Mouse (Mus musculus) forebrain, embryonic 13.5 days (tissue): ENCODE results near the gene Gsdma2. TPM values are rescaled to one million over a fixed set of nuclear protein-coding genes. Genes with fewer than 3 reads are reported as not detected.
A peak's percentile ranks its signal among the peaks of the same experiment; 100 is the strongest.
"Not testable (repeated sequence)": the region's sequence is repeated elsewhere in the genome, so short reads cannot be mapped to it uniquely, and the experiment has no call there.

ENCODE experiments used
- ATAC-seq: fragments of 200-750 bp; cut with Nextera tagmentation; 2 replicates; pipeline ENCODE4 v1.8.0; 2017
- H3K27ac ChIP-seq: fragments of 300-500 bp; sonication (generic); 2 replicates; pipeline ENCODE4 v1.5.1; 2015; ENCODE audit warnings: inconsistent platforms, mild to moderate bottlenecking, moderate library complexity
- H3K27me3 ChIP-seq: fragments of 300-500 bp; sonication (generic); 2 replicates; pipeline ENCODE4 v1.6.1; 2015; ENCODE audit warnings: mild to moderate bottlenecking, inconsistent platforms
- H3K36me3 ChIP-seq: fragments of 300-500 bp; sonication (generic); 2 replicates; pipeline ENCODE4 v1.6.1; 2015; ENCODE audit warnings: mild to moderate bottlenecking, inconsistent platforms; ENCODE audit not compliant: poor library complexity, severe bottlenecking
- H3K4me1 ChIP-seq: fragments of 300-500 bp; sonication (generic); 2 replicates; pipeline ENCODE4 v1.6.1; 2015; ENCODE audit warnings: inconsistent platforms
- H3K4me2 ChIP-seq: fragments of 300-500 bp; sonication (generic); 2 replicates; pipeline ENCODE4 v1.6.1; 2015; ENCODE audit warnings: inconsistent platforms, mild to moderate bottlenecking, moderate library complexity
- H3K4me3 ChIP-seq: fragments of 300-500 bp; sonication (generic); 2 replicates; pipeline ENCODE4 v1.5.1; 2015; ENCODE audit warnings: mild to moderate bottlenecking, inconsistent platforms
- H3K9ac ChIP-seq: fragments of 300-500 bp; sonication (generic); 2 replicates; pipeline ENCODE4 v1.6.1; 2015; ENCODE audit warnings: mild to moderate bottlenecking, inconsistent platforms
- H3K9me3 ChIP-seq: fragments of 300-500 bp; sonication (generic); replicated peaks from 2 replicates; pipeline ENCODE4 v1.6.1; 2016; ENCODE audit warnings: inconsistent platforms
- WGBS: fragments of 180-500 bp; shearing (Covaris S2); methylation state at CpG from one replicate; pipeline ENCODE4 v1.1.7; 2015; 5-methylcytosine and 5-hydroxymethylcytosine counted together
- polyA plus RNA-seq: library from polyadenylated mRNA; unstranded; fragments of >200 nt; fragmentation: Nextera tagmentation; extraction: Ambion mirVana; gene quantifications from 2 replicates; pipeline ENCODE4 v1.2.1, GENCODE M21; 2015

Gene Gsdma2
- polyA plus RNA-seq, 1 experiment from 2014 or later, result not detected

- H3K9ac ChIP-seq, result no peak within 1 kb of the TSS
- H3K4me1 ChIP-seq, result no peaks in the 10 kb centered on the region
- H3K4me3 ChIP-seq, result no peak within 1 kb of the TSS
- no peaks in the 10 kb centered on the region for H3K27me3 ChIP-seq
- H3K4me2 ChIP-seq, result no peak within 1 kb of the TSS
- no peak within 1 kb of the TSS for H3K27ac ChIP-seq
- no peak for ATAC-seq
- 89% methylated on average over 10 of the region's 10 CpGs for WGBS
- peaks cover 8% of the 10 kb centered on the region; the same call in 1 of the 2 replicates for H3K9me3 ChIP-seq
- no peaks in the 10 kb centered on the region for H3K36me3 ChIP-seq
Observed at GRCm38 (mm10) chr11:98625611-98626410, 20.7 kb upstream of the Gsdma2 start, which contains the start of the genes Gm12355 and Gsdma3. Gm12355 (minus strand) TSS chr11:98625661. Gsdma3 (plus strand) TSS chr11:98626360.

- no peaks in the 10 kb centered on the region for H3K4me1 ChIP-seq
- H3K9ac ChIP-seq, result no peak overlapping the region
- H3K4me3 ChIP-seq, result no peak overlapping the region
- ATAC-seq, result no peak
- no peak overlapping the region for H3K4me2 ChIP-seq
- H3K27ac ChIP-seq, result no peak overlapping the region
- no peaks in the 10 kb centered on the region for H3K27me3 ChIP-seq
- no peaks in the 10 kb centered on the region for H3K36me3 ChIP-seq
- H3K9me3 ChIP-seq, result no peaks in the 10 kb centered on the region
- 97% methylated on average over 3 of the region's 3 CpGs for WGBS
Observed at GRCm38 (mm10) chr11:98628706-98629105, 17.9 kb upstream of the Gsdma2 start.

- ATAC-seq, result no peak
- WGBS, result 87% methylated on average over 5 of the region's 5 CpGs
- Histone ChIP-seq H3K4me1 (no peaks in the 10 kb centered on the region), H3K9me3 (no peaks in the 10 kb centered on the region), H3K4me2 (no peak overlapping the region), H3K27me3 (no peaks in the 10 kb centered on the region), H3K9ac (no peak overlapping the region), H3K36me3 (no peaks in the 10 kb centered on the region), H3K27ac (no peak overlapping the region), H3K4me3 (no peak overlapping the region)
Observed at GRCm38 (mm10) chr11:98630646-98631045, 15.9 kb upstream of the Gsdma2 start.

- WGBS, result 35% methylated on average over 10 of the region's 10 CpGs
- not testable (repeated sequence) for H3K9ac ChIP-seq, H3K9me3 ChIP-seq, H3K4me2 ChIP-seq, H3K4me3 ChIP-seq, ATAC-seq, H3K27me3 ChIP-seq, H3K36me3 ChIP-seq, H3K4me1 ChIP-seq, H3K27ac ChIP-seq
Observed at GRCm38 (mm10) chr11:98635312-98635970, 11.1 kb upstream of the Gsdma2 start.

- Histone ChIP-seq H3K27me3 (no peaks in the 10 kb centered on the region), H3K9ac (no peak overlapping the region), H3K27ac (no peak overlapping the region), H3K4me3 (no peak overlapping the region), H3K4me2 (no peak overlapping the region), H3K9me3 (no peaks in the 10 kb centered on the region), H3K4me1 (no peaks in the 10 kb centered on the region), H3K36me3 (no peaks in the 10 kb centered on the region)
- WGBS, result 89% methylated on average over 1 of the region's 1 CpGs
- no peak for ATAC-seq
Observed at GRCm38 (mm10) chr11:98637501-98637900, 9.1 kb upstream of the Gsdma2 start.

GRCm38 (mm10) chr11:98640091-98640490, 6.5 kb upstream of the Gsdma2 start:
- no peaks in the 10 kb centered on the region for H3K36me3 ChIP-seq
- no peak for ATAC-seq
- H3K4me1 ChIP-seq, result no peaks in the 10 kb centered on the region
- H3K27me3 ChIP-seq, result no peaks in the 10 kb centered on the region; the same call in 1 of the 2 replicates
- no peak overlapping the region for H3K4me2 ChIP-seq
- WGBS, result 77% methylated on average over 5 of the region's 5 CpGs
- H3K4me3 ChIP-seq, result no peak overlapping the region
- no peaks in the 10 kb centered on the region for H3K9me3 ChIP-seq
- H3K9ac ChIP-seq, result no peak overlapping the region
- no peak overlapping the region for H3K27ac ChIP-seq

GRCm38 (mm10) chr11:98644757-98645156, 1.8 kb upstream of the Gsdma2 start:
- H3K27me3 ChIP-seq, result no peaks in the 10 kb centered on the region; the same call in 1 of the 2 replicates
- H3K4me3 ChIP-seq, result no peak overlapping the region
- no peaks in the 10 kb centered on the region for H3K36me3 ChIP-seq
- no peak overlapping the region for H3K4me2 ChIP-seq
- 85% methylated on average over 3 of the region's 3 CpGs for WGBS
- H3K9me3 ChIP-seq, result no peaks in the 10 kb centered on the region
- H3K4me1 ChIP-seq, result no peaks in the 10 kb centered on the region
- H3K9ac ChIP-seq, result no peak overlapping the region
- no peak for ATAC-seq
- H3K27ac ChIP-seq, result no peak overlapping the region

GRCm38 (mm10) chr11:98645946-98646345, 613 bp upstream of the Gsdma2 start:
- no peak overlapping the region for H3K4me2 ChIP-seq
- 84% methylated on average over 2 of the region's 2 CpGs for WGBS
- H3K9ac ChIP-seq, result no peak overlapping the region
- no peaks in the 10 kb centered on the region; the same call in 1 of the 2 replicates for H3K27me3 ChIP-seq
- no peak overlapping the region for H3K4me3 ChIP-seq
- no peaks in the 10 kb centered on the region for H3K9me3 ChIP-seq
- ATAC-seq, result no peak
- H3K36me3 ChIP-seq, result no peaks in the 10 kb centered on the region
- no peaks in the 10 kb centered on the region for H3K4me1 ChIP-seq
- H3K27ac ChIP-seq, result no peak overlapping the region

- WGBS, result 12% methylated on average over 7 of the region's 7 CpGs
- not testable (repeated sequence) for H3K27me3 ChIP-seq, H3K4me2 ChIP-seq, H3K36me3 ChIP-seq, H3K4me3 ChIP-seq, H3K9ac ChIP-seq, H3K9me3 ChIP-seq, H3K27ac ChIP-seq, ATAC-seq, H3K4me1 ChIP-seq
Observed at GRCm38 (mm10) chr11:98655076-98655475, 8.5 kb downstream of the Gsdma2 start.

GRCm38 (mm10) chr11:98660517-98660916, 14.0 kb downstream of the Gsdma2 start:
- H3K36me3 ChIP-seq, result no peaks in the 10 kb centered on the region
- H3K27ac ChIP-seq, result no peak overlapping the region
- peak overlapping the region; percentile 18; the same call in 1 of the 2 replicates for H3K4me2 ChIP-seq
- H3K9ac ChIP-seq, result no peak overlapping the region
- ATAC-seq, result peak; percentile 65; the same call in 1 of the 2 replicates
- H3K9me3 ChIP-seq, result no peaks in the 10 kb centered on the region
- no peak overlapping the region for H3K4me3 ChIP-seq
- 10% methylated on average over 6 of the region's 6 CpGs for WGBS
- no peaks in the 10 kb centered on the region for H3K4me1 ChIP-seq
- H3K27me3 ChIP-seq, result 0 out of 2 replicates have a peak, but pooled peaks cover 8% of the 10 kb centered on the region

GRCm38 (mm10) chr11:98664091-98664490, 17.5 kb downstream of the Gsdma2 start, which contains the start of gene Gsdma:
Gsdma (plus strand) TSS chr11:98664351.
- Histone ChIP-seq H3K27ac (no peak within 1 kb of the TSS), H3K27me3 (peaks cover 29% of the 10 kb centered on the region), H3K4me2 (no peak within 1 kb of the TSS), H3K4me1 (no peaks in the 10 kb centered on the region), H3K36me3 (no peaks in the 10 kb centered on the region), H3K9me3 (no peaks in the 10 kb centered on the region), H3K9ac (no peak within 1 kb of the TSS), H3K4me3 (no peak within 1 kb of the TSS)
- 19% methylated on average over 4 of the region's 4 CpGs for WGBS
- ATAC-seq, result no peak

- Histone ChIP-seq H3K27me3 (peaks cover 46% of the 10 kb centered on the region), H3K9ac (no peak overlapping the region)
Observed at GRCm38 (mm10) chr11:98668984-98669383, 22.4 kb downstream of the Gsdma2 start.

More at GRCm38 (mm10) chr11:98668984-98669383, 22.4 kb downstream of the Gsdma2 start:
- H3K27ac ChIP-seq, result no peak overlapping the region
- no peak for ATAC-seq
- no peaks in the 10 kb centered on the region for H3K36me3 ChIP-seq
- H3K4me3 ChIP-seq, result no peak overlapping the region
- H3K9me3 ChIP-seq, result no peaks in the 10 kb centered on the region
- no peaks in the 10 kb centered on the region for H3K4me1 ChIP-seq
- 81% methylated on average over 2 of the region's 2 CpGs for WGBS
- no peak overlapping the region for H3K4me2 ChIP-seq
